Mouse (Mus musculus): ENCODE data around the gene Fbxl5. TPM values are rescaled to one million over a fixed set of nuclear protein-coding genes. Genes with fewer than 3 reads are reported as not detected.

Fbxl5 gene
- polyA plus RNA-seq, 1 experiment from 2014 or later, result 58.7 TPM

GRCm38 (mm10) chr5:43744187-43744586 lies 77.3 kb downstream of the Fbxl5 start:
- no peak overlapping the region for H3K9ac ChIP-seq (ENCODE audit: low read length)
- ATAC-seq (ENCODE audit: insufficient read depth, low FRiP score), result no peak
- H3K4me2 ChIP-seq (ENCODE audit: low read depth, low read length), result no peak overlapping the region
- H3K27ac ChIP-seq (ENCODE audit: low read length), result no peak overlapping the region
- peaks cover 10% of the 10 kb centered on the region; the same call in 1 of the 2 replicates for H3K36me3 ChIP-seq (ENCODE audit: control insufficient read depth, insufficient read depth, low read length)
- H3K27me3 ChIP-seq (ENCODE audit: control insufficient read depth, insufficient read depth, low read length), result no peaks in the 10 kb centered on the region
- H3K9me3 ChIP-seq (replicated peaks; ENCODE audit: control insufficient read depth, low read length), result no peaks in the 10 kb centered on the region
- 81% methylated on average over 1 of the region's 1 CpGs for WGBS
- no peaks in the 10 kb centered on the region for H3K4me1 ChIP-seq (ENCODE audit: control insufficient read depth, insufficient read depth, low read length)
- no peak overlapping the region for H3K4me3 ChIP-seq (replicated peaks; ENCODE audit: low read length)

DNA sequence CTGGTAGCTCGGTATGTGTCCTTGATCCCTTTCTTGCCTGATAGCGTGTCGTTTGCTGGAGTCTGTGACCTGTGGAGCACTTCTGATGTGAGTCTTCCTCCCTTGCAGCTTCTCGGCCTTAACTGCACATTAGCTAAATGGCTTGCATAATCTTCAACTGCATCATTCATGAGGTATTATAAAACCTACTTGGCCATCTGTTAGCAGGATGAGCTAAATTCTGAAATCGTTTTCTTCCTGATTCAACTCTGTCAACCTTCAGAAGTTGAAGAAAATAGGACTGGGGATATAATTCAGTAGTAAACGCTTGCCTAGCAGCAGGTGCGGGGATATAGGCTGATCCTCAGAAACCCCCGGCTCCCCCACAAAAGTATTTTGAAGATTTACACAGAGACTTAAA lies 89.1 kb downstream of the Fbxl5 start:
- WGBS, result 78% methylated on average over 8 of the region's 8 CpGs
- Histone ChIP-seq H3K4me1 (ENCODE audit: control insufficient read depth, insufficient read depth, low read length) (no peaks in the 10 kb centered on the region), H3K9me3 (replicated peaks; ENCODE audit: control insufficient read depth, low read length) (no peaks in the 10 kb centered on the region), H3K36me3 (ENCODE audit: control insufficient read depth, insufficient read depth, low read length) (no peaks in the 10 kb centered on the region; the same call in none of the 2 replicates), H3K27ac (ENCODE audit: low read length) (no peak overlapping the region), H3K4me2 (ENCODE audit: low read depth, low read length) (no peak overlapping the region), H3K9ac (ENCODE audit: low read length) (no peak overlapping the region), H3K27me3 (ENCODE audit: control insufficient read depth, insufficient read depth, low read length) (no peaks in the 10 kb centered on the region), H3K4me3 (replicated peaks; ENCODE audit: low read length) (no peak overlapping the region)
- ATAC-seq (ENCODE audit: insufficient read depth, low FRiP score), result no peak

DNA sequence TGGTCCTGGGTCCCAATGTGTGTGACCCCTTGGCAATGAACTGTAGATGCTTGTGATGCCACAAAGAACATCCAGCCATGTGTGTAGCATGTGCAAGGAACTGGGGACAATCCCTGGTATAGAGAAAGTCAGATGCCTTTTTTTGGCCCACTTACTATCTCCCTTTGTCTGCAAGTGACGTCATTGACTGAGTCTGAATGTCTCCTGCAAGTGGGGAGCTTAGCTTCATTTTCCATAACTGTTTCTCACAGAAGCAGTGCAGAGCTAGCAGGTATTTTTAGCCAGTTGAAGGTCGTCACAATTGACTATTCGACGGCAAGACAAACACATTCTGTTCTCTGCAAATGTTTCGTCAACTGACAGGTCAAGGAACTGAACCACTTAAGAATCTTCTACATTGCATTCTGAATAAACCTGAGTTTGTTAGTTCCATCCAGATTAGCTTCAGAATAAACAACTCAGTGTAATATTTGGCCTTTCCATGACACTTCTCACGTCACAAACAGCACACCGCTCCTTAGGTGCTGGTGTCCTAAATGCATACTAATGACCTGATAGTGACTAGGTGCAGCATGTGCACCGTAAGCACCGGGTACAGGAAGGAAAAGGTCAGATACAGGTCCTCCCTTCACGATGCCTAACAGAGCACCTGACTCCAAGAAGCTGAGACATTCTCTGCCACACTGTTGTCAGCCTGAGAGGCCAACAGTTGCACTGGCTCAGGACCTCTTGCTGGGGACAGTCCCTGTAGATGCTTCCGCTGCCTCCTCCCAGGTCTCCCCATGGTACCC lies 92.9 kb downstream of the Fbxl5 start:
- Histone ChIP-seq H3K4me3 (replicated peaks; ENCODE audit: low read length) (no peak overlapping the region), H3K36me3 (ENCODE audit: control insufficient read depth, insufficient read depth, low read length) (no peaks in the 10 kb centered on the region; the same call in none of the 2 replicates), H3K27me3 (ENCODE audit: control insufficient read depth, insufficient read depth, low read length) (no peaks in the 10 kb centered on the region), H3K27ac (ENCODE audit: low read length) (no peak overlapping the region), H3K4me1 (ENCODE audit: control insufficient read depth, insufficient read depth, low read length) (no peaks in the 10 kb centered on the region), H3K4me2 (ENCODE audit: low read depth, low read length) (no peak overlapping the region), H3K9ac (ENCODE audit: low read length) (no peak overlapping the region), H3K9me3 (replicated peaks; ENCODE audit: control insufficient read depth, low read length) (no peaks in the 10 kb centered on the region)
- no peak for ATAC-seq (ENCODE audit: insufficient read depth, low FRiP score)
- 70% methylated on average over 11 of the region's 11 CpGs for WGBS

DNA sequence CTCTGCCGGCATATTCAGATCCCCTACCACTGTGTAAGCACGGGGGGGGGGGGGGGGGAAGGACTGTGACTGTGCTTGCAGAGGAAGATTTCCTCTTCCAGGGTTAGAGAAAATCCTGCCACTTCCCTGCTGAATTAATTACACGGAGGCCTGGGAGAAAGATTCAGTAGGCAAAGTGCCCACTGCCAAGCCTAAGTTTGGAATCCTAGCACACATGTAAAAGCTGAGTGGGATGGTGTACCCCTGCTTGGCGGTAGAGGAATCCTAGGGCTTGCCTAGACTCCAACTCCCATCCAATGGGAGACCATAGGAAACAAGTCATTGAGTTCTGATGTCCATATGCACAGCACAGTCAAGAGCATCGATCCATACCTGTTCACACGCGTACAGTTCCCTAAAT lies 97.6 kb downstream of the Fbxl5 start:
- Histone ChIP-seq H3K36me3 (ENCODE audit: control insufficient read depth, insufficient read depth, low read length) (peaks cover 2% of the 10 kb centered on the region), H3K4me2 (ENCODE audit: low read depth, low read length) (no peak overlapping the region), H3K9me3 (replicated peaks; ENCODE audit: control insufficient read depth, low read length) (no peaks in the 10 kb centered on the region), H3K27ac (ENCODE audit: low read length) (no peak overlapping the region), H3K4me1 (ENCODE audit: control insufficient read depth, insufficient read depth, low read length) (no peaks in the 10 kb centered on the region), H3K9ac (ENCODE audit: low read length) (no peak overlapping the region), H3K4me3 (replicated peaks; ENCODE audit: low read length) (no peak overlapping the region), H3K27me3 (ENCODE audit: control insufficient read depth, insufficient read depth, low read length) (no peaks in the 10 kb centered on the region)
- WGBS, result 81% methylated on average over 7 of the region's 7 CpGs
- no peak for ATAC-seq (ENCODE audit: insufficient read depth, low FRiP score)

- WGBS, result 90% methylated on average over 6 of the region's 6 CpGs
- H3K9ac ChIP-seq (ENCODE audit: low read length), result no peak overlapping the region
- no peaks in the 10 kb centered on the region for H3K27me3 ChIP-seq (ENCODE audit: control insufficient read depth, insufficient read depth, low read length)
- H3K4me2 ChIP-seq (ENCODE audit: low read depth, low read length), result no peak overlapping the region
- H3K4me1 ChIP-seq (ENCODE audit: control insufficient read depth, insufficient read depth, low read length), result no peaks in the 10 kb centered on the region
- H3K9me3 ChIP-seq (replicated peaks; ENCODE audit: control insufficient read depth, low read length), result no peaks in the 10 kb centered on the region
- H3K36me3 ChIP-seq (ENCODE audit: control insufficient read depth, insufficient read depth, low read length), result peaks cover 9% of the 10 kb centered on the region
- ATAC-seq (ENCODE audit: insufficient read depth, low FRiP score), result no peak
- H3K4me3 ChIP-seq (replicated peaks; ENCODE audit: low read length), result no peak overlapping the region
- no peak overlapping the region for H3K27ac ChIP-seq (ENCODE audit: low read length)
Measured at GRCm38 (mm10) chr5:43722452-43722783, 99.0 kb downstream of the Fbxl5 start.

- ATAC-seq (ENCODE audit: insufficient read depth, low FRiP score), result no peak
- WGBS, result 59% methylated on average over 5 of the region's 5 CpGs
- Histone ChIP-seq H3K27ac (ENCODE audit: low read length) (no peak overlapping the region), H3K4me1 (ENCODE audit: control insufficient read depth, insufficient read depth, low read length) (no peaks in the 10 kb centered on the region), H3K4me2 (ENCODE audit: low read depth, low read length) (no peak overlapping the region), H3K9me3 (replicated peaks; ENCODE audit: control insufficient read depth, low read length) (no peaks in the 10 kb centered on the region), H3K36me3 (ENCODE audit: control insufficient read depth, insufficient read depth, low read length) (peaks cover 9% of the 10 kb centered on the region), H3K27me3 (ENCODE audit: control insufficient read depth, insufficient read depth, low read length) (no peaks in the 10 kb centered on the region), H3K9ac (ENCODE audit: low read length) (no peak overlapping the region), H3K4me3 (replicated peaks; ENCODE audit: low read length) (no peak overlapping the region)
Measured at GRCm38 (mm10) chr5:43721538-43722451, 99.6 kb downstream of the Fbxl5 start.

- Histone ChIP-seq H3K36me3 (ENCODE audit: control insufficient read depth, insufficient read depth, low read length) (peaks cover 27% of the 10 kb centered on the region), H3K9ac (ENCODE audit: low read length) (no peak overlapping the region), H3K27me3 (ENCODE audit: control insufficient read depth, insufficient read depth, low read length) (no peaks in the 10 kb centered on the region), H3K27ac (ENCODE audit: low read length) (no peak overlapping the region), H3K4me2 (ENCODE audit: low read depth, low read length) (no peak overlapping the region), H3K9me3 (replicated peaks; ENCODE audit: control insufficient read depth, low read length) (no peaks in the 10 kb centered on the region), H3K4me1 (ENCODE audit: control insufficient read depth, insufficient read depth, low read length) (no peaks in the 10 kb centered on the region), H3K4me3 (replicated peaks; ENCODE audit: low read length) (no peak overlapping the region)
- no peak for ATAC-seq (ENCODE audit: insufficient read depth, low FRiP score)
Measured at GRCm38 (mm10) chr5:43699240-43699639, 122.2 kb downstream of the Fbxl5 start.

DNA sequence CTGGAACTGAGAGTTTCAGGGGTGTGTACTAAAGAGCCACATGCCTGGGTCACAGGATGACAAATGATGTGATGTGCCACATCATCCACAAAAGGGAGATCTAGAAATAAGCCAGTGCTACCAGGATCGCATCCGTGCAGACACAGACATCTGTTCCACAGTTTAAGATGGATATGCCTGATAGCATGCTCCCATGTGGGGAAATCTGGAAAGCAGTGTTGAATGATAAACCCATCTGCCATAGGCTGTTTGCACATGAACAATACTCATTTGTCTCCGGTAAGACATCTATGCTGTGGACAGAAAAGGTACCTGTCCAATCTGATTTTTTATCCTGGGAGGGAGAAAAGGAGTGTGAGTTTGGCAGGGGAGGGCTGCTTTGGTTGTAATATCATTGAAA lies 124.3 kb downstream of the Fbxl5 start:
- H3K4me1 ChIP-seq (ENCODE audit: control insufficient read depth, insufficient read depth, low read length), result no peaks in the 10 kb centered on the region
- no peak overlapping the region for H3K4me3 ChIP-seq (replicated peaks; ENCODE audit: low read length)
- no peaks in the 10 kb centered on the region for H3K9me3 ChIP-seq (replicated peaks; ENCODE audit: control insufficient read depth, low read length)
- H3K9ac ChIP-seq (ENCODE audit: low read length), result no peak overlapping the region
- no peak for ATAC-seq (ENCODE audit: insufficient read depth, low FRiP score)
- no peak overlapping the region for H3K4me2 ChIP-seq (ENCODE audit: low read depth, low read length)
- WGBS, result 88% methylated on average over 3 of the region's 3 CpGs
- no peaks in the 10 kb centered on the region for H3K27me3 ChIP-seq (ENCODE audit: control insufficient read depth, insufficient read depth, low read length)
- H3K36me3 ChIP-seq (ENCODE audit: control insufficient read depth, insufficient read depth, low read length), result peaks cover 14% of the 10 kb centered on the region
- no peak overlapping the region for H3K27ac ChIP-seq (ENCODE audit: low read length)
